Mouse (Mus musculus) frontal cortex, adult (tissue): ENCODE results near the gene Tbc1d14.

Experiments used
- ATAC-seq: cut with Nextera tagmentation; 2 replicates; pipeline ENCODE4 v1.9.2; 2017; ENCODE audit warnings: mild to moderate bottlenecking, moderate library complexity, mixed read lengths; ENCODE audit not compliant: low TSS enrichment

Tbc1d14 gene

DNA sequence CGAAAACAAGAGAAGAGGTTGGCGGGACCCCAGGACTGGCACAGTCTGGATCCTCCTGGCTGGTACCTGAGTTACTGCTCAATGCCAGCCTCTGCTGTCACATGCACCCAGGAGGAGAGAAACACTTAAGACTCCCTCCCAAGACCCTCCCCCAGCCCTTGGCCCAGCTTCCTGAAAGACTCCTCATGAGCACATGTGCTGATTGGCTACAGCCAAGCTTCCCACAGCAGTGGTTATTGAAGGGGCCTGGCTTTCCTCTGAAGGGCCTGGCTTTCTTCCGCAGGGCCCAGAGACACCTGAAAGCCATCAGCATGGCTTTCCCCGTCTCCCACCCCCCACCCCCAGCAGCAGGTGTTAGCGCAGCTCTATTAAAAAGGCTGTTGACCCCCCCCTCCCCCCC, at the start of gene Tbc1d14:
TSS of gene Tbc1d14 (minus strand) at position 101 of the 400 bp plus-strand sequence.
- ATAC-seq: no peak

DNA sequence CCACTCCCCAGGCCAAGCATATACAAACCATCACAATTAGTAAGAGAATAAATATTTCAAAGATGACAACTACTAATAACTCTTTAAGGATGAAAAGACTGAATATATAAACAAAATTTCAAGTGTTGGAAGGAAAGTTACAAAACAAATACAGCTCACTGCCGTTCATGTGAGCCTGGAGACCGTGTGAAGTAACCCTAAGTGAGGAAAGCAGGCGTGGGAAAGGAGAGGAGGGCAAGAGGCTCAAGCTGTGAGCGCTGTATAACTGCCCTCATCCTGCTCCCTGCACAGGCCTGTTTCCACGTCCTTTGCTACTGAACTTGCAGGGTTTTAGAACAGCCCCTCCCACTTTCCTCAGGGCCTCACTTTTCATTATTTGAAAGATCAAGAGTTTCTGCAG, 32.5 kb upstream of the Tbc1d14 start:
- ATAC-seq: no peak

DNA sequence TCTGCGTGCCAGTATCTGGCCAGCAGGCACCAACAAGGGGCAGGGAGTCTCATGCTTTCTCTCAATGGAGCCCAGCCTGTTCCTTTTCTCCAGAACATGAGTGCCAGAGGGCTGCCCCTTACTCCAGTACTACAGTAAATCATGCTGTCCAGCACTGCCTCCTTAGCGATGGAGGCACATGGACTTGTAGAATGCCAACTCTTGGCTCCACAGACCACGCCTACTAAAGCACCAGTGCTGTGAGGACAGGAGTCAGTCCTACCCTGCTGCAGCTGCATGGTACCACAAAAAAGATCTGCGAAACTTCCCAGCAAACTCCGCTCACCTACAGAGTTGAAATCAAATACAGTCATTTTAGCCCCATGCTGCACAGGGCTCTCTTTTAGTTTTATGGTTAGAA, 30.6 kb upstream of the Tbc1d14 start:
- ATAC-seq: no peak

DNA sequence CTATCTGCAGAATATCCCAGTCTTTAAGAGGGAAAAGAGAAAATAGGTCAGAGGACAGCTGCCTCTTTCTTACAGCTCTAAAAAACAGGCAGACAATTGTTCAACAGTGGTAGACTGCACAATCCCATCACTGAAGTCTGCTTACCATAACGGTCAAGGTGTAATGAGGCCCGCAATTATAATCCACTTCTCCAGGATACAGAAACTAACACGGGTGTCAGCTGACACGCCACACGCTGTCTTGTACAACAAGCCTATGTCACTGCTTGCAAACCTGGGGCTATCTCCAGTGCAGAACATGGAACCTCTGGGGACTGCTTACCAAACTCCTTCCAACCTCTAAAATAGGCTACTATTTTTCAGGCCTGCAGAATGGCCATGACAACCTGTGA, 28.0 kb upstream of the Tbc1d14 start:
- peak; percentile 35; the same call in 1 of the 2 replicates for ATAC-seq

DNA sequence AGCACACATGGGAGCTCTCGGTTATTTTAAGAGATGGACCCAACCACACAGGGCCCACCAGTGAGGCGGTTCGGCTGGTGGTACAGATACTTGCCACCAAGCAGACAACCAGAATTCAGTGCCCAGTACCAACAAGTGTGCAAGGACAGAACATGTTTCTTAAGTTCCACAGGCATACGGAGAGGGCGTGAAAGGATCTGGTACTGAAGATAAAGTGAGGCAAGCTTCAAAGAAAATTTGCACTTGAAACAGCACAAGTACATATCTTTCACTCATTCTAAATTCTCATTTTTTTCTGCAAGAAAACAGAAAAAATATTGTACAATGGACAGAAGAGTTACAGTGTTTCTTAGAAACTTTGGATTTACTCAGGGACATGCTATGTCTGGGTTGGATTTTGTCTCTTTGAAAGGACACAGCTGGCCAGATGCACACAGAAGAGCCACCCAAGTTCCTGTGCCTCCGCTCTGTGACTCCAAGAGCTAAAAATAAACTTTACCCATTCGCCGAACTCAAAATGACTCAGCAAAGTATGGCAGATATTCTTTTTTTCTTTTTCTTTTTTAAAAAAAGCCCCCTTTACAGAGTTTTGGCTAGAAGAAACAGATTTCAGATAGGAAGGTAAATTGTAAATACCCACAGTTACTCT, 27.5 kb upstream of the Tbc1d14 start:
- ATAC-seq: peak; percentile 51; the same call in 1 of the 2 replicates

DNA sequence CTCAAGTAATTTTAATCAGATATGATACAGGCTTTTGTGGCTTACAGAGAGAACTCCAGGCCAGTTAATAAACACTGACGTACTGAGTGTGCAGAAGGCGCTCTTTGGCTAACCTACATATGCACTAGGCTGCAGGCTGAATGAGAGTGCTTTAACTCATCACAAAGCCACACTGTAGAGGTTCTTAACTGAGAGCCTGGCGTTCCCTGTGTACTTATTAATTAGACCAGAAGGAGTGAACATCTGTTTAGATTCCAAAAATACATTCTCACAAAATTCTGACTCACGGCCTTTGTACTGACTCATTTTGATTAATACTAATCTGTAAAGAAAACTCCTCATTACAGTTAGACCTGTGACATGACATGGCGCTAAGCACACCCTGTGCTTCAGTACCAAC, 25.8 kb upstream of the Tbc1d14 start:
- ATAC-seq: 0 out of 2 replicates have a peak, but pooled peaks have one; percentile 39

DNA sequence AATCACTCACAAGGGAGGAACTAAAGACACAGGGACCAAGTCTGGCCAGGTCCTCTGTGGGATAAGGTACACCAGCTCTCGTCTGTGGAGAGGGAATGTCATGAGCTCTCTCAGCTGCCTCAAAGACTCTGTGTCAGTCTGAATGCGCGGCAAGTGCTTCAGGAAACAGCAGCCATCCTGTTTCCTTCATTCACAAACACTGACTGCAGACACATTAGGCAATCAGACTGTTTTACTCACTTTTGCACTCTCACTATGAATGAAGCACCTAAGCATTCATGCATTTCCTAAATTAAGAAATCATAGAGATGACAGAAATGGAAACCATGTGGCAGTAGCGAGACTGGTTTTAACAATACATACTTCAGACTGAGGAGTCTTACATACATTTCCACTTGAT, 25.3 kb upstream of the Tbc1d14 start:
- no peak for ATAC-seq

DNA sequence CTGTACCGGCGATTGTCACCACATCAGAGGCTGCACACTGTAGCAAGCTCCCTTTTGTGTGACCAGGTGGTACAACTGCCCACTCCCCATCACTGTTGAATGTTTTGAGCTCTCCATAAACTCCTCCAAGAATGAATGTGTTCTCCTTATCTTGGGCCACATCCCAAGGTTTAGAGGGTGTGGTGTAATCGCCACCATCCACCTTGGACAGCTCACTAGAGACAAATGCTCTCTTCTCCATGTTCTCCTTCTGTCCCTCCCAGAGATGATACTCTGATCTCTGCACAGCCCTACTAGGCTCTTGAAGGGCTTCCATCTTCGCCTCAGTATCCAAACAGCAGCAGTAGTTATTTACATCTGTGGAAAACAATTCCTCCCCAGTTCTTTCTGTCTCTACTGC, 21.0 kb upstream of the Tbc1d14 start:
- ATAC-seq: no peak

DNA sequence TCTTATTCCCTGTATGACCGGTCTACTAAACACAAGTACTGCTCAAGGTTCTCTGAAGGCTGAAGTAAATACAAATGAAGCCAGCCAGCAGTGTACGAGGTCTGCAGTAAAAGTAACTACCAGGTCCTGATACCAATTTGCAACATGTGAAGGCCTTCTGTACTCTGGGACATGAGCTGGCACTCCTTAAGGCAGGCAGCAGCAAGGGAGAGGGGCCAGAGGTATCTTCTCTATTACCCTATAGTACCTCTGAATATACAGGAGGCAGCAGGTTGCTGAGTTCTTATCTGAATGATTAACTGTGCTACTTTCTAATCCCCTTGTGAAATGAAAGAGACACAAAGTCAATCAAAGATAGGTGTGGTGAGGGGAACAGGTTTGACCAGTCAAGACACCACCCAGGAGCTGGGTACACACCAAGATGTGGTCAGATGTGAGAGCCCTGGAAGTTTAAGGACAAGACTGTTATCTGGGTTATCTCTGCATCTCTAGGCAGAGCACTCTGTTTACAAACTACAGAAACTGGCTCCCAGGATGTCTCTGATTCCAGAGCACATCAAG, 15.9 kb upstream of the Tbc1d14 start:
- no peak for ATAC-seq

DNA sequence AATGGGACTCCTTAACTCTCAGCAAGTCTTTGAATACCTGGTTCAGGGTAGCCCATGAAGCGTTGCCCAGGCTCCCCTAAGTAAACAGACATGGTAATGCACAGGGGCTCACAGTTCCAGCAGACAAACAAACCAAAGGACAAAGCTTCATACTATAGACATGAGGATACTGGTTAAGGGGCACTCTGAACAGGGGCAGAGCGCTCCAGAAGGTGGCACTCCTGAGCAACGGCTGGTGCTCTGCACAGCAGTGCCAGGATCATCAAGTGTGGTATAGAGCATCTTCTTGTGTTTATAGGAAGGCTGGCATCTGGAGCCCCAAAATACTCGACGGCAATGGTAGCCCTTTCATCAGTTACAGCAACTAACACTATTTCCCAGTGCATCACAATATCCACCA, 10.0 kb upstream of the Tbc1d14 start:
- ATAC-seq: peak; percentile 64

DNA sequence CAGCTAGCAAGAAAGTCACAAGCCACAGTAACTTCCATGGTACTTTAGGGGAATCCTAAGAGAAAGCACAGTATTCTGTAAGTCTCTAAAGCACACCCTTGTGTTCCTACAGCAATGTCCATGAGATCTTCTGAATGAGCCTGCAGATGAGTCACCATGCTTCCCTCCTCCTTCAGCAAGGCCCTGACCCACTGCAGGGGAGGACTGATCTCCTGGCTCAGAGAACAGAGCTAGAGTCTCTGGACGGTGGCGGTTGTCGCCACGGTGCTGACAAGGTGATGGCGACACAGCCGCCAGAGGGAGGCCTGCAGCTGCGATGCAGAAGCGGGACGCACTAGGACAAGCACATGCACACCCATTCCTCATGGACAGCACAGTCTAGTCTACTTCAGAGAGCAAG, 9.0 kb upstream of the Tbc1d14 start:
- peak; percentile 13; the same call in 1 of the 2 replicates for ATAC-seq

DNA sequence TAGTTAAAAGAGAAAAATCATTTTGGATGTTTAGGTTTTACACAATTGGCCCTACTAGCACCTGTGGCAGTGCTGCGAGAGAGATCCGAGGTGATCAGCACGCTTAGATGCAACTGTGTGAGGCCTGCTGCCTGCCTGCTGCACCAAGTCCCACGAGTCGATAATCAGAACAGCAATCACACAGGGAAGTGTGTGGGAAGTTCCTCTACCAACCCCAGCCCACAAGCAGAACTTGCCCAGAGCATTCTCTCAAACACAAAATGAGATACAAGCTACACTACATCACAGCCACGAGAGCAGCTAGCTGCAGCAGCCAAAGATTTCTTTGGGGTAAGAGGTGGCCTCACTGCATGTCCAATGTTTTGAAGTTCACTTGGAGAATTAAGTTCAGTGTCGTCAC, 8.4 kb upstream of the Tbc1d14 start:
- ATAC-seq: peak; percentile 53

DNA sequence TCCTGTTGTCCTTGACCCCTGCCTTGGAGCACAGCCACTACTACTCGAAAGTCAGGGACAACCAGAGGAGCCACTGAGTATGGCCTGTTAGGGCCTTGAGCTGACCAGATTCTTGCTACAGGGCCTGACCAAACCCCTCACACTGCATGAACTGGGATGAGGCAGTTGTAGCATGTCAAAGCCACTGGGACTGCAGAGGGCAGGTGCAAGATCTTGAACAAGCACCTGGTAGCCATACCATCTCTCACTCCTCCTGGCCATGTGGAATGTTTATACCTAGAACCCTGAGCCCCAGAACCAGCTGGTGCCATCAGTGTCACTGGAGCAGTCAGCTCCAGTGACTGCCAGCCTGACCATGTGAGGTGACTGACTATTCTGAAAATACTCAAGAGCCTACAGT, 5.8 kb upstream of the Tbc1d14 start:
- ATAC-seq: no peak

DNA sequence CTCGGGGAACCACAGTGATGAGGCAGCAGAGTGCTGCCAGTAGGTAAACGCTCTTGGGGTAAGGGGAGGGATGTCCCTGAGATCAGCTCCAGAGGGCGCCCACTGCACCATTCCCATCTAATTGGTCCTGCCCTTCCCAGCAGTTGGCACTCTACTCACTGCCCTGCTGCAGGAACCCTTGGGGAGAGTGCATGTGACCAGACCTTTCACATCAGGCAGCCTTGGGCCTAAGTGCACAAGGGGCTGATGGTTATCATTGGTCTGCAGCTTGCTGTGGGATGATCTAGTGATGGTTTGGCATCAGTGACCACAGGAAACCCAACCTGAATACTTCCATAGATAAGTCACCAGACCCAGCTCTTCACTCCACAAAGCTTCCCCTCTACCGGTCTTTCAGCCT, 4.6 kb upstream of the Tbc1d14 start:
- no peak for ATAC-seq

DNA sequence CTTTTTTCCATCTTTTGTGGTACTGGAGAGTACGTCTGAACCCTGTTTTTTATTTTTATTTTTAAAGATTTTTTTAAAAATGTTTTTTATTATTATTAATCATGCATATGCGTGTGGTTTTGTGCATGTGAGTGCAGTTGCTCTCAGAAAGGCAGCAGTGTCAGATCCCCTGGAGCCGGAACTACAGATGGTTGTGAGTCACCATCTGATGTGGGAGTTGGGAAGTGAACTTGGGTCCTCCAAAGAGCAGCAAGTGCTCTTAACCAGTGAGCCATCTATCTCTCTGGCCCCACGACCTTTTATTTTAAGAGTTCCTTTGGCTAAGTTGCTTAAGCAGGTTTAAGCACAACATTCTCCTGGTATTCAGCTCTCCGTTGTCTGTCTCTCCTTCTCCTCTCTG, 3.1 kb upstream of the Tbc1d14 start:
- no peak for ATAC-seq

DNA sequence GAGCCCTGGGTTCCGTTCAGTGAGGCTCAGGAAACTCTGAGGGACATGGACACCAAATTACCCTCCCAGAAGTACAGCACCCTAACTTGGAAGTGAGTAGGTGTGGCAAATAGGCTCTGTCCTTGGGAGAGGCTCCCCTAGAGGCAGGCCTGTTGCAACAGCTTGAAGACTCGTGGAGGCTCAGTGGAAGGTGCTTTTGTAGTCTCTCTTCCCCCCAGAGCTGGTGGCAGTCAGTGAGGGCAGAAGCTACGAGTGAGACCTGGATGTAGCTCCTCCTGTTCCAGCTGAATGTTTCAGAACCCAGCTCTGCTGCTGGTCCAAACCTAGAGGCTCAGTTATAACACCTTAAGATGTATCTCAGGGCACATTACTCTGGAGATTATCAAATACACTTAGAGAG, 2.0 kb upstream of the Tbc1d14 start:
- ATAC-seq: peak; percentile 39

DNA sequence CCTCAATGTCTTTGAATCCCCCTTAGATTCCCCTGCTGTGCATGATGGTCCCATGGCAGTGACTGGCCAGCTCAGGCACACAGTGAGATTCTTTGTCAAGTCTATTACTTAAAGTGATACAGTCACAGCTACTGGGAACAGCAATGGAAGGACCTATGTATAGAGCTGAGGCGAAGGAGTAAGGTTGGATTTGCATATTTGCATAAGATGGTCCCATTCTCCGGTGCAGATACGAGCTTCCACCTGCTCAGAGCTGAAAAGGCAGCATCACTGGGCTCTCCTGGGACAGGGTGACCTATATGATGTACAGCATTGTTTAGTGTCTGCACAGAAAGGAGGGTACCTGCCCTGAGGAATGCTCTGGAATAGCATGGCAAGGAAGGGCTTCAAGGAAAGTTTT, 1.3 kb upstream of the Tbc1d14 start:
- ATAC-seq: peak; percentile 58

DNA sequence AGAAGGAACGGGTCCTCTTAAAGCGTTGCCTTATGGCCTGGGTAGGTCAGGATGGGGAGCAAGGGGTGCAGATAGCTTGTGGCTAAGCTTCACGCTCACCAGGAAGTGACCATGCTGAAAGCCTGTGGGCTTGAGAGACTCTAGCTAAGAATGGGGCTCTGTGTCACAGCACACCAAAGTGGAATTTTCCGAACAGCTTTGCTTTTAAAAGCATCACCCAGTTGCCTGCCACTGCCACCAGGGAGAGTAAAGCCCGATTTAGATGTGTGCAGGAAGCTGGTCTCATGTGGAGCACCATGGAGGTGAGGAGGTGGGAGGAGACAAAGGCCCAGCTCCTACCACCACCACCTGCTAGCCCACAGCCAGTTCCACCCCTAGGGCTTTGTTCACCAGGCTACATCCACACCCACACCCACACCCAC, 2.6 kb downstream of the Tbc1d14 start:
- peak; percentile 78 for ATAC-seq

DNA sequence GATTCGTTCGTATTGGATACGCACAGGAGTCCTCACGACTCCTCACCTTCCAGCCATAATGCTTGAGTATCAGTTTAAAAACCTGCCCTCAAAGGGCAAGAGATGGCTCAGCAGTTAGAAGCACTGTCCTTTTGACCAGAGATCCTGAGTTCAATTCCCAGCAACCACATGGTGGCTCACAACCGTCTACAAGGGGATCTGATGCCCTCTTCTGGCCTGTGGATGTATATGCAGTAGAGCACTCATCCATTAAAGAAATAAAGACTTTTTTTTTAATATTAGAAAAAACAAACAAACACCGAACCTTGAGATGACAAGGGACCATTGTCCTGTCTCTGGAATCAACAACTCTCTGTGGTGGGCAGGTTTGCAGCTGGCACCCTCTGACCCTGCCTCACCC, 8.8 kb downstream of the Tbc1d14 start:
- ATAC-seq: no peak

DNA sequence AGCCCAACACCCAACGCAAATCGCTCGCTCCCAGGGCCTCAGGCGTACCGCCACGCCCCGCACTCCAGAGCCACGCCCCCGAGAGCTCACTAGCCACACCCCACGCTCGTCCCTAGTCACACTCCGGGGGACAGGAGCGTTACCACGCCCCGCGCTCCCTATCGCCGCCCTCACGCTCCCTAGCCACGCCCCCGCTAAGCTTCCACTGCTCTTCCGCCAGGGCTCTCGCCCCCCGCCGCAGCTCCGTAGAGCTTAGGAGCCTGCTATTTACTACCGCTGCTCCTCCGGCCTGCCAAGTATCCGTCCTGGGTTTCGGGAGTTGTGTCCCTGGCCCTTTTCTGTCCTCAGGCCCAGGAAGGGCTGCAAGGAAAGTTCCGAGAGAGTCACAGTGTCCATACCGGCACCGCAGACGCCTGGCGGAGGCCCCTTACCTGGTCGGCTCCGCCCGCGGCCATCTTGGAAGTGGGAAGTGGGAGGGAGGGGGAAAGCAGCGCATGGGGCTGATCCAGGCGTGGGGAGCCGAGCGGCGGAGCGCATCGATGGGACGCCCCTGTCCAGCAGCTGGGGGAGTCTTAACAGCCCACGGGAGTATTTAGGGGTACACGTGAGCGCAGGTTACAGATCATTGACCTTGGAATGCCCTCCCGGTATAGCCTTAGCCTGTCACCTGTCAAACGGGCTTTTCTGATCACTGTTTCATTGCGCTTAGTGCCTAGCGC, 11.0 kb downstream of the Tbc1d14 start:
- ATAC-seq: peak; percentile 93

DNA sequence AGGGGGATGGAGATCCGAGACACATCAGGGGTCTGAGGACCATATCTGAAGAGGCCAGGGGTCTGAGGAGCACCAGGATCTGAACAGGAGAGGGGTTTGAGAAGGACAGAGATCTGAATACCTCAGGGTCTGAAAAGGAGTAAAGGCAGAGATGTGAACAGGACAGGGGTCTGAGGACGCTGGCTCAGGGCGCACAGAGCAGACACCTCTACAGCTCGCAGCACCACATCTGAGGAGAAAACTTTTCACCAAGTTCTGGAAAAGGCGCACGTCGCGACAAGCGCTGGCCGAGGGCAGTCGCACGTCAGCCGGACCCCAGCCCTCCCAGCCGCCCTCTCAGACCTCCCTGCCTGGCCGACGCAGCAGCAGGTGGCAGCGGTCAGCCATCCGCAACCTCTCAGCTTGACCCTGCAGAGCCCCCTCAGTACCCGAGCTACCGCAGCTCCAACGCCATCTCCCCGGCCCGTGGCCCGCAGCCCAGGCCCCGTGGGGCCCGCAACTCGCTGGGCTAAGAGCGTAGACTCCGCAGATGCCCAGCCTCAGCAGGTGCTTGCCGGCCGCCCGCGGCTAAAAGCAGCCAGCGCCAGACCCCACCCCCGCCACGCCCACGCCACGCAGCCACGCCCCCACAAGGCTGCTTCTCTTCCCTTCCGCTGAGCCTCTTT, 11.7 kb downstream of the Tbc1d14 start:
- peak; percentile 0; the same call in 1 of the 2 replicates for ATAC-seq

DNA sequence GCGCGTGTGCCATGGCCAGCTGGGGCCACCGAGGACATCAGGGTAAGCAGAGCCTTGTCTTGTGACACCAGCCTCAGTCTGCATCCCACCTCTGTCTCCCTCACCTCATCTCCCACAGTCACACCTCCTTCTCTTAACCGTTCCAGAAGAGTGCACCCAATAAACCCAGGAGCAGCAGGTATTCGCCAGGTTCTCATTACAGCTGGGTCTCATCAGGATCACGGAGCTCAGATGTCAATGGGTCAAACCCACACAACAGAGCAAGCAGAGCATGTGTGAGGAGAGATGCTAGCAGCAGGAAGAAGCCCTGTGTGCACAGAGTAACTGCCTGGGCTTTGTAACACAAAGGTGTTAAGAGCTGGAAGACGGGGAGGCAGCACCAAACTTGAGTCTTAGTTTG, 13.1 kb downstream of the Tbc1d14 start:
- no peak for ATAC-seq

DNA sequence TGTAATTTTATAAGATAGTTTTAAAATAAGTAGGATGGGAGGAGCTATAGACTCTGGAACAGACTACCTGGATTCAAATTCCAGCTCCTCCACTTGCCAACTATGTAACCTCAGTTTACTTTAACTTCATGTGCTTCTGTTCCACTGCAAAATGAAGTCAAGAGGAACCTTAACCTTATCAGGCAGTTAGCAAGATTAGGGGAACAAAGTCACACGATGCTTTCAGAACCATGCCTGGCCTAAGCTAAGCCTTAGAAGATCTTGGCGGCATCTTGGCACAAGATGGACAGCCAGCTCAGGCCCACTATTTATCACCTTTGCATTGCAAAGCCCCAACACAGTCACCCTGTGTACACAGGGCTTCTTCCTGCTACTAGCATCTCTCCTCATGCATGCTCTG, 14.1 kb downstream of the Tbc1d14 start:
- ATAC-seq: no peak
